Comparison of ENCODE assay signal across 9 mouse cellular contexts in the genomic region with DNA sequence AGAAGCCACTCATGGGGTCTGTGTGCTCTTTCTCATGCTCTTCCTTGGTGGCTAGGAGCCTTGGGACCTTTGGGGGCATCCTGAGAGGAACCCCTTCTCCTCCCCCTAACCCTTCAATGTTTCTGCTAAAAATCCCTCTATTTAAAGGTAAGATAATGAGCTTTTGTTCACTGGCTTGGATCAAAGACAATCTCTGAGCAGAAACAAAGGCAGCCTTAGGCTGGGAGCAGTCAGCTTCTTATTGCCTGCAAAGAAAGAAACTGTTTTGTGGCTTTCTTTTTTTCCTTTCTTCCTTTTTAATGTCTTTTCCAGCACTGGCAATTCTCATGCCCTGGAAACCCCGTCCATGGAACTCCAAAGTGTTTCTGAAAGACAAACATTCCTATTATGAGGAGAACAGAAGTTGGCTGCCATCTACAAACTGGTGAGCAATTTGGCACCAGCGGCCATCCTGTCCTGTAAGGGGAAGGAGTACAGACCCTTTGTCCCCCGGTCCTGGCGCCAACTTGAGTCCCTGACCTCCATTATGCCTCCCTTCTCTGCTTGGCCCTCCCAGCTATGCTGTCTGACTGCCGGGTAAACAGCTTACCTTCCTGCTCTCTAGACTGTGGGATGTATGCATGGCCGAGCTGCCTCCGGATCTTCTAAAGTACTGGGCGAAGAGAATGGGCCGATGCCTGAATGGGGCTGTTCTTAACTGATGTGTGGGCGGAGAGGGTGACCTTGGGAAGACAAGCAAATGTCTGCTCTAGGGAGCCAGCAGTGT. TPM values are rescaled to one million over a fixed set of nuclear protein-coding genes. Genes with fewer than 3 reads are reported as not detected.
DNase-seq lines count a peak whose midpoint lies in the region.
"Had no signal": no experiment of that assay in that cellular context is flagged by ENCODE, and none has a peak within 500 bp of the region (broad histone marks: within the 10 kb centered on the region; RNA-seq: fewer than 3 reads in every experiment).

No protein-coding gene starts in this region.

- intact Hi-C loops in gastrocnemius, postnatal 14 days (cut with DNase I; ENCODE audit: low total_unique reads), result no loop called here
- intact Hi-C loops in left cerebral cortex, postnatal 36 days (cut with DNase I), result loop anchor here (10.0 kb wide), 1 partner anchor 91 kb away; no protein-coding TSS in a partner anchor
- intact Hi-C loops in heart, postnatal 25 days (cut with DNase I), result no loop called here

- DNase-seq in R1 (ENCODE audit: low read depth, low spot score), result peak; percentile 56
- DNase-seq in cerebellum, adult 9-10 months, result peak; percentile 24
- DNase-seq in gastrocnemius, postnatal 14 days, result peak; percentile 11
- peak; percentile 30 to 45 for DNase-seq in left cerebral cortex, postnatal 36 days (ENCODE audit: low spot score in 2 of 2)
- DNase-seq in right cerebral cortex, postnatal 10 days (ENCODE audit: low spot score in 2 of 2), result peak; percentile 86 to 87
- DNase-seq in spleen, postnatal 4 days (ENCODE audit: low spot score in 2 of 2), result no peak
- no peak for DNase-seq in heart, postnatal 25 days (ENCODE audit: low spot score)
- DNase-seq in heart, adult 8-10 months (ENCODE audit: low spot score), result no peak

RNA-seq across cellular contexts. Expression of gene Pabpc6, which starts 56.4 kb away (rescaled TPM):
- not detected for total RNA-seq in gastrocnemius, postnatal 14 days (2021)
- not detected for total RNA-seq in left cerebral cortex, postnatal 36 days (2021)
- not detected for total RNA-seq in heart, postnatal 25 days (2021)
- total RNA-seq in heart, adult 8-10 months (2022), result not detected
- total RNA-seq: gastrocnemius, postnatal 36 days had no signal

Comparison
In these comparisons a context has a peak if more than half of its experiments do, and no peak if none do; other contexts are left out.
1. DNase-seq: peak in R1 (single experiment), cerebellum, adult 9-10 months (single experiment), gastrocnemius, postnatal 14 days (single experiment), left cerebral cortex, postnatal 36 days (2 of 2) and right cerebral cortex, postnatal 10 days (2 of 2); none in spleen, postnatal 4 days (0 of 2), heart, postnatal 25 days (single experiment) and heart, adult 8-10 months (single experiment).